Mouse (Mus musculus) lung, postnatal 4 days (tissue): ENCODE measurements around the gene Rere.

Experiments
- DNase-seq, 2 experiments: peaks; one replicate each; pipeline ENCODE4 v3.0.0; 2021

Gene Rere

GRCm38 (mm10) chr4:150559514-150559913 lies 278.1 kb downstream of the Rere start:
- DNase-seq = no peak

- no peak for DNase-seq
These were observed 281.8 kb downstream of the Rere start for GRCm38 (mm10) chr4:150563281-150563680.

GRCm38 (mm10) chr4:150566193-150566592 lies 284.7 kb downstream of the Rere start:
- peak; percentile 44 to 61 for DNase-seq

- peak; percentile 41 to 52 for DNase-seq
These were observed 287.1 kb downstream of the Rere start for GRCm38 (mm10) chr4:150568318-150569134.

GRCm38 (mm10) chr4:150569135-150569833 lies 287.8 kb downstream of the Rere start:
- peak; percentile 85 to 89 for DNase-seq

- DNase-seq = peak in 1 of 2 experiments; percentile 78
These were observed 288.6 kb downstream of the Rere start for GRCm38 (mm10) chr4:150569834-150570571.

- DNase-seq = no peak
These were observed 289.3 kb downstream of the Rere start for GRCm38 (mm10) chr4:150570793-150571192.

- no peak for DNase-seq
These were observed 290.8 kb downstream of the Rere start for GRCm38 (mm10) chr4:150572104-150572691.

- no peak for DNase-seq
These were observed 291.5 kb downstream of the Rere start for GRCm38 (mm10) chr4:150572938-150573337.

GRCm38 (mm10) chr4:150575363-150576092 lies 294.1 kb downstream of the Rere start:
- no peak for DNase-seq

- no peak for DNase-seq
These were observed 294.9 kb downstream of the Rere start for GRCm38 (mm10) chr4:150576339-150576738.

GRCm38 (mm10) chr4:150578021-150578420 lies 296.6 kb downstream of the Rere start:
- DNase-seq = no peak

GRCm38 (mm10) chr4:150581931-150582723 lies 300.7 kb downstream of the Rere start:
- no peak for DNase-seq

- peak; percentile 83 to 92 for DNase-seq
These were observed 301.7 kb downstream of the Rere start for GRCm38 (mm10) chr4:150582966-150583776.

- peak in 1 of 2 experiments; percentile 76 for DNase-seq
These were observed 302.3 kb downstream of the Rere start for GRCm38 (mm10) chr4:150583777-150584135.

GRCm38 (mm10) chr4:150585800-150586199 lies 304.4 kb downstream of the Rere start:
- no peak for DNase-seq

- no peak for DNase-seq
These were observed 304.8 kb downstream of the Rere start for GRCm38 (mm10) chr4:150586275-150586674.

GRCm38 (mm10) chr4:150587597-150588299 lies 306.3 kb downstream of the Rere start:
- no peak for DNase-seq

GRCm38 (mm10) chr4:150588300-150588621 lies 306.8 kb downstream of the Rere start:
- DNase-seq = no peak
